Mouse (Mus musculus): ENCODE measurements at regions not wholly inside any gene's neighbourhood (a gene's known extent, or its start where the extent isn't known, plus 50 kb on each side); places are given as distances from the start of the nearest gene placed in this dataset.

GRCm38 (mm10) chr3:49282679-49283078, 474.4 kb downstream of the Pcdh18 start:
- no peak for DNase-seq

- DNase-seq: no peak
These were observed 478.8 kb downstream of the Pcdh18 start for GRCm38 (mm10) chr3:49278356-49278755.

DNA sequence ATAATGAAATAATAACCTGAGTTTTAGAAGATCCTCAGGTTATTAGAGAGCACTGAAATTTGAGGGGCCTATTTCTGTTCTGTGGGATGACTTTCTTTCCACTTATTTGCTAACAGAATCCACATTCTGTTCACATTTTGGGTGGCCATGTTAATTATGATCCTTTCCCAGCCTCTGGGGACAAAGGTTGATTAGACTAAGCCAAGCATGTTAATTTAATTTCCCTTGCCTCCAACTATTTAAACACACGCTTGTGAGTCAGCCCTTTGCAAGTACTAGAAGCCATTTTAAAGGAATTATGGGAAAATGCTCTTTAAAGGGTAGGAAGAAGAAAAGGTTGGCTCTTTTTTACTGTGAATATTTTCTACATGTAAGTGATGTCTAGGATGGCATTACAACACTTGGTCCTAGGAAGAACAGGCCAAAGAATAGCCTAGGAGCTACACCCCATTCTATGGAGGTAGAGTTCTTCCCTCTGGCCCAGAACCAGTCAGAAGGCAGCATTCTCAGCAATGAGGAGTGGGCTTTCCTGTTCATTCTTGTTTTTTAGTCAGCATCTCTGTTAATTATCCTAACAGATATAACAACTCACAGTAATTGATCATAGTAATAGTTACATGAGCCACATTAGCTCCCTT, 482.7 kb downstream of the Pcdh18 start:
- no peak for DNase-seq

- peak; percentile 7 for DNase-seq
These were observed 491.1 kb downstream of the Pcdh18 start for GRCm38 (mm10) chr3:49266048-49266447.
